Mouse (Mus musculus): ENCODE measurements around the gene Hdac5.

GRCm38 (mm10) chr11:102229331-102229953 lies 524 bp downstream of the Hdac5 start:
- TF ChIP-seq TAL1 (IDR thresholded peaks at IDR 0.05; ENCODE audit: low read length) = no peak
- no peak for TF ChIP-seq CTCF (IDR thresholded peaks at IDR 0.05 in 2 of 3, conservative IDR thresholded peaks at IDR 0.05 in 1 of 3; ENCODE audit: control insufficient read depth in 1 of 3, insufficient read depth in 1 of 3, low read depth in 2 of 3, low read length in 3 of 3, poor library complexity in 1 of 3, severe bottlenecking in 1 of 3)
- TF ChIP-seq EP300 (IDR thresholded peaks at IDR 0.05; ENCODE audit: low read depth in 1 of 2, low read length in 2 of 2) = no peak
- TF ChIP-seq ZMIZ1 (IDR thresholded peaks at IDR 0.05; ENCODE audit: low read depth, low read length) = no peak
- TF ChIP-seq MAZ (IDR thresholded peaks at IDR 0.05; ENCODE audit: low read depth, low read length) = no peak; the same call in 1 of the 2 replicates
- TF ChIP-seq SIN3A (IDR thresholded peaks at IDR 0.05; ENCODE audit: low read length) = no peak
